Mouse (Mus musculus): Measurements from ENCODE around the gene Mex3a.

The Mex3a gene

GRCm38 (mm10) chr3:88528646-88529045 is 3.5 kb upstream of the Mex3a start:
- no peak for DNase-seq (ENCODE audit: low read depth)

- no peak for DNase-seq (ENCODE audit: low read depth)
Observed at GRCm38 (mm10) chr3:88529204-88530000, 2.8 kb upstream of the Mex3a start.

- DNase-seq (ENCODE audit: low read depth) = no peak
Observed at GRCm38 (mm10) chr3:88530082-88530864, 1.9 kb upstream of the Mex3a start.

- peak; percentile 63 for DNase-seq (ENCODE audit: low read depth)
Observed at GRCm38 (mm10) chr3:88531348-88532298, 572 bp upstream of the Mex3a start.

GRCm38 (mm10) chr3:88532689-88533511 is 705 bp downstream of the Mex3a start:
- DNase-seq (ENCODE audit: low read depth) = no peak

GRCm38 (mm10) chr3:88533706-88534105 is 1.5 kb downstream of the Mex3a start:
- DNase-seq (ENCODE audit: low read depth) = no peak

- DNase-seq (ENCODE audit: low read depth) = no peak
Observed at GRCm38 (mm10) chr3:88535005-88535404, 2.8 kb downstream of the Mex3a start.

GRCm38 (mm10) chr3:88535527-88535926 is 3.3 kb downstream of the Mex3a start:
- no peak for DNase-seq (ENCODE audit: low read depth)

- DNase-seq (ENCODE audit: low read depth) = peak; percentile 74
Observed at GRCm38 (mm10) chr3:88536103-88536930, 4.1 kb downstream of the Mex3a start.

GRCm38 (mm10) chr3:88537146-88537545 is 5.0 kb downstream of the Mex3a start:
- DNase-seq (ENCODE audit: low read depth) = no peak

- DNase-seq (ENCODE audit: low read depth) = no peak
Observed at GRCm38 (mm10) chr3:88538271-88539145, 6.3 kb downstream of the Mex3a start.

GRCm38 (mm10) chr3:88539397-88539796 is 7.2 kb downstream of the Mex3a start:
- DNase-seq (ENCODE audit: low read depth) = no peak

GRCm38 (mm10) chr3:88540085-88540484 is 7.9 kb downstream of the Mex3a start:
- no peak for DNase-seq (ENCODE audit: low read depth)

GRCm38 (mm10) chr3:88541622-88542401 is 9.6 kb downstream of the Mex3a start:
- DNase-seq (ENCODE audit: low read depth) = no peak

- DNase-seq (ENCODE audit: low read depth) = no peak
Observed at GRCm38 (mm10) chr3:88542486-88542885, 10.3 kb downstream of the Mex3a start.

- DNase-seq (ENCODE audit: low read depth) = no peak
Observed at GRCm38 (mm10) chr3:88543174-88543573, 11.0 kb downstream of the Mex3a start.

- DNase-seq (ENCODE audit: low read depth) = no peak
Observed at GRCm38 (mm10) chr3:88543651-88544410, 11.6 kb downstream of the Mex3a start.

GRCm38 (mm10) chr3:88544514-88544913 is 12.3 kb downstream of the Mex3a start:
- no peak for DNase-seq (ENCODE audit: low read depth)
